Mouse (Mus musculus): Measurements from ENCODE around the gene Ush2a. TPM values are rescaled to one million over a fixed set of nuclear protein-coding genes. Genes with fewer than 3 reads are reported as not detected.
A peak's percentile ranks its signal among the peaks of the same experiment; 100 is the strongest.

The Ush2a gene
- polyA plus RNA-seq, 1 experiment from 2014 or later: not detected

DNA sequence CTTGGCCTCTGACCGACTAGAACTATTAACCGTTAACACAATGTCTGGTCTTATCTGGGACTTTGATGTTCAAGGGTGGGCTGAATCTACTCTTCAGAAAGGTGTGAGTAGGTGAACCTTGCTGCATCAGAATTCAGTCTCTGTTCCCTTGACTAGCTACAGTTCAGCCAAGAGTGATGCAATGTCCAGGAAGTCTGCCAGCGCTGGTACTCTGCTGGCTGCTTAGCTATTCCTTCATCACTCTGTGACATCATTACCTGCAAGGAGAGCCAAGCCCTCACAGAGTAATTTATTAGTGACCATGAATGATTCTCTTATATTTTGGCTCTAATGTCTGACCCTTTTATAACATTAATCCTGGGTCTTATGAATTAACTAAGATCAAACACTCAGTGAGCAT lies 101.7 kb downstream of the Ush2a start:
- H3K27ac ChIP-seq (ENCODE audit: low read length): no peak overlapping the region
- H3K4me3 ChIP-seq (replicated peaks; ENCODE audit: low read length): no peak overlapping the region
- no peaks in the 10 kb centered on the region for H3K9me3 ChIP-seq (replicated peaks; ENCODE audit: control insufficient read depth, low read length)
- H3K4me1 ChIP-seq (ENCODE audit: control insufficient read depth, insufficient read depth, low read length): no peaks in the 10 kb centered on the region
- H3K36me3 ChIP-seq (ENCODE audit: control insufficient read depth, insufficient read depth, low read length): no peaks in the 10 kb centered on the region
- no peak overlapping the region for H3K4me2 ChIP-seq (ENCODE audit: low read depth, low read length)
- H3K27me3 ChIP-seq (ENCODE audit: control insufficient read depth, insufficient read depth, low read length): no peaks in the 10 kb centered on the region
- no peak for ATAC-seq (ENCODE audit: insufficient read depth, low FRiP score)
- no peak overlapping the region for H3K9ac ChIP-seq (ENCODE audit: low read length)
- WGBS: 74% methylated on average over 3 of the region's 3 CpGs

DNA sequence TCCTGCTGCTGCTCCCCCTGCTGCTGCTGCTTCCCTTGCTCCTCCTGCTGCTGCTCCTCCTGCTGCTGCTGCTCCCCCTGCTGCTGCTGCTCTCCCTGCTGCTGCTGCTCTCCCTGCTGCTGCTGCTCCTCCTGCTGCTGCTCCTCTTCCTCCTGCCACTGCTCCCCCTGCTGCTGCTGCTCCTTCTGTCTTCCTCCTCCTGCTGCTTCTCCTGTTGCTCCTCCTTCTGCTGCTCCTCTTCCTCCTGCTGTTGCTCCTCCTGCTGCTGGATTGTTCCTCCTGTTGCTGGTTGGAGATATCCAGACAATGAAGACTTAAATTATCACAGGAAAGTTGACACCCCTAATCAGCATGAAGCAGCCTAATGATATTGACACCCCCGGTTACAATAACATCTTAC lies 123.4 kb downstream of the Ush2a start:
- WGBS: 63% methylated on average over 1 of the region's 1 CpGs
- H3K27me3 ChIP-seq (ENCODE audit: control insufficient read depth, insufficient read depth, low read length): no peaks in the 10 kb centered on the region
- no peak overlapping the region for H3K4me3 ChIP-seq (replicated peaks; ENCODE audit: low read length)
- no peak overlapping the region for H3K4me2 ChIP-seq (ENCODE audit: low read depth, low read length)
- no peak overlapping the region for H3K27ac ChIP-seq (ENCODE audit: low read length)
- no peaks in the 10 kb centered on the region for H3K9me3 ChIP-seq (replicated peaks; ENCODE audit: control insufficient read depth, low read length)
- no peaks in the 10 kb centered on the region for H3K4me1 ChIP-seq (ENCODE audit: control insufficient read depth, insufficient read depth, low read length)
- H3K9ac ChIP-seq (ENCODE audit: low read length): no peak overlapping the region
- ATAC-seq (ENCODE audit: insufficient read depth, low FRiP score): no peak
- no peaks in the 10 kb centered on the region for H3K36me3 ChIP-seq (ENCODE audit: control insufficient read depth, insufficient read depth, low read length)

DNA sequence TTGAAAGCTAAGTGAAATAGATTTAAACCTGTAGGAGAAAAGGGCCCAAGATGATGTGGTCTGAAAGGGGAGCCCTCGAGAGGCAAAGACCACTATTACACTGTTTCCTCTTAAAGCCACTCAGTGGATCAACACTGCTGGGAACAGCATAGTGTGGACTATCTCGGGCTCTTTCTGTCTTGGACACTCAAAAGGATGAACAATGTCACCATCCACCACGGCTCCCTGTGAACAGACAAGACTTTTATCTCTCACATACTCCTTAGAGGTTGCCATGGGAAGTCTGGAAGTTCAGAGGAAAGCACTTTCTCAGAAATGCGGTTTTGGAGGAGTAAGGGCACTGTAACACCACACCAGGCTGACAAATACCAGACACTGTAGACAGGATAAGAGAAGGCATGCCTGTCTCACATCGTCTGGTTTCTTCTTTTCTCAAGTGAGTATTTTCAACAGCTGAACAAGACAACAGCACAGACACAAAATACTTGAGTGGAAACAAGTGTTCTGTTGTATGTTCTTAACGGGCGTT lies 124.0 kb downstream of the Ush2a start:
- H3K9ac ChIP-seq (ENCODE audit: low read length): no peak overlapping the region
- no peak overlapping the region for H3K27ac ChIP-seq (ENCODE audit: low read length)
- H3K36me3 ChIP-seq (ENCODE audit: control insufficient read depth, insufficient read depth, low read length): no peaks in the 10 kb centered on the region
- H3K27me3 ChIP-seq (ENCODE audit: control insufficient read depth, insufficient read depth, low read length): no peaks in the 10 kb centered on the region
- ATAC-seq (ENCODE audit: insufficient read depth, low FRiP score): no peak
- H3K4me3 ChIP-seq (replicated peaks; ENCODE audit: low read length): no peak overlapping the region
- no peak overlapping the region for H3K4me2 ChIP-seq (ENCODE audit: low read depth, low read length)
- 39% methylated on average over 7 of the region's 7 CpGs for WGBS
- H3K4me1 ChIP-seq (ENCODE audit: control insufficient read depth, insufficient read depth, low read length): no peaks in the 10 kb centered on the region
- H3K9me3 ChIP-seq (replicated peaks; ENCODE audit: control insufficient read depth, low read length): no peaks in the 10 kb centered on the region

DNA sequence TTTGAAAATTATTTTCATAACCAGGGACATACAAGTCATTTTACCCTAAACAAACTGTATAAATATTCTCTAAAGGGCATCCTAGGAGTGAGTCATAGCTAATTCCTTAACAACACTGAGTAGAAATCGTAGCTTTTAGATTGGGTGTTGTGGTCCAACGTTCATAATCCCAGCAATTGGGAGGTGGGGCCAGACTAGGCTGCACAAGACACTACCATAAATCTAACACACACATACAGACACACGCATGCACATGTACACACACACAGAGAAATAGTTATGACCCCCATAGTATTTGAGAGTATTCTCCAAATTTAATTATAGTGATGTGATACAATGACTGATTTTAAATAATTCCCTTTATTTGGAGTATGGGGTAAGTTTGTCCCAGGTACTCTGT lies 125.5 kb downstream of the Ush2a start:
- Histone ChIP-seq H3K4me2 (ENCODE audit: low read depth, low read length) (no peak overlapping the region), H3K4me3 (replicated peaks; ENCODE audit: low read length) (no peak overlapping the region), H3K27ac (ENCODE audit: low read length) (no peak overlapping the region), H3K27me3 (ENCODE audit: control insufficient read depth, insufficient read depth, low read length) (no peaks in the 10 kb centered on the region), H3K4me1 (ENCODE audit: control insufficient read depth, insufficient read depth, low read length) (no peaks in the 10 kb centered on the region), H3K36me3 (ENCODE audit: control insufficient read depth, insufficient read depth, low read length) (no peaks in the 10 kb centered on the region), H3K9ac (ENCODE audit: low read length) (no peak overlapping the region), H3K9me3 (replicated peaks; ENCODE audit: control insufficient read depth, low read length) (no peaks in the 10 kb centered on the region)
- 77% methylated on average over 3 of the region's 3 CpGs for WGBS
- no peak for ATAC-seq (ENCODE audit: insufficient read depth, low FRiP score)

DNA sequence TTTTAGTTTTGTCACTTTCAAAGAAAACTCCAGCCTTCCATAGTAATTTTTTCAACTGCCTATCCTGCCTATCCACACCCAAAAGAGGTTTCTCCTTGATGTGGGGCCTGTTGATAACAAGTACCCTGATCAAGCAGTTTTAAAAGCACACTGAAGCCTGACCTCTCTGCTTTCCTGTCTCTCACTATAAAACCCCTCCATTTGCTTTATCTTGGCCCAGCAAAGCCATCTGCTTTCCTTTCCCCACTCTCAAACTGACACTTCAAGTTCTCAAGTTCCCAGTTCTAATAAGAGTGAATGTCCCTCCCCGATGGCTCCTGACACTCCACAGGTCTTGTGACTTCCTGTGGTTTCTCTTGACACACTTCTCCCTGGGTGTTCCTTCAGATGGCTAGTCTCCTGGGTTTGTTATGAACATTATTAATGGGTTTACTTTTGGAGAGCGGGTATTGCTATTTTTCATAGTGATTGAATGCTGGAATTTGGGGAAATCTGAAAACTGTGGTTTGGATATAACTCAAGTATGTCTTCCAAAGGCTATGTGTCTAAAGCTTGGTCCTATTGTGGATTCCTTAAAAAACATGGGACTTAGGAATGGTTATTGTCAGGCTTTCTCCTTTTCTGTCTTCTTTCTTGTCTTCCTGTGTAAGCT lies 126.1 kb downstream of the Ush2a start:
- Histone ChIP-seq H3K27me3 (ENCODE audit: control insufficient read depth, insufficient read depth, low read length) (no peaks in the 10 kb centered on the region), H3K4me3 (replicated peaks; ENCODE audit: low read length) (no peak overlapping the region), H3K27ac (ENCODE audit: low read length) (no peak overlapping the region), H3K9ac (ENCODE audit: low read length) (no peak overlapping the region), H3K4me1 (ENCODE audit: control insufficient read depth, insufficient read depth, low read length) (no peaks in the 10 kb centered on the region), H3K4me2 (ENCODE audit: low read depth, low read length) (no peak overlapping the region), H3K36me3 (ENCODE audit: control insufficient read depth, insufficient read depth, low read length) (no peaks in the 10 kb centered on the region), H3K9me3 (replicated peaks; ENCODE audit: control insufficient read depth, low read length) (no peaks in the 10 kb centered on the region)
- peak; percentile 47; the same call in 1 of the 2 replicates for ATAC-seq (ENCODE audit: insufficient read depth, low FRiP score)
- WGBS: 26% methylated on average over 2 of the region's 2 CpGs

DNA sequence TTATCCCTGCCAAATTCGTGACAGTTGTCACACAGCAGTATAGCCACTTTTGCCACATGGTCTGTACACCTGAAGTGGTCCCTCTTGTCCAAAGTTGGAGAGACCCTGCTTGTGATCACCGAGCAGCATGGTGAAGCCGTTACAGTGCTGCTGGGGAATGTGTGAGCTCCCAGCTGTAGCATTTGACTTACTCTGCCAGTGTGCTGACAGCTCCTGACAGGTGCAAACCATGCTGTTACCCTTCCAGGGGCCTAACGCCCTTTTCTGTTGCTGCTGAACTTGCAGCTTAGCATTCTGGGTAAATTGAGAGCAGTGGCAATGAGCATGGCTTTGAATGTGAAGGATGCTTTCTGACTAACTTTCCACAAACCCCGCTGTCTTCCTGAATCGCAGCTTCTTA lies 128.3 kb downstream of the Ush2a start:
- no peaks in the 10 kb centered on the region for H3K27me3 ChIP-seq (ENCODE audit: control insufficient read depth, insufficient read depth, low read length)
- H3K4me2 ChIP-seq (ENCODE audit: low read depth, low read length): no peak overlapping the region
- H3K9me3 ChIP-seq (replicated peaks; ENCODE audit: control insufficient read depth, low read length): no peaks in the 10 kb centered on the region
- H3K9ac ChIP-seq (ENCODE audit: low read length): no peak overlapping the region
- no peak for ATAC-seq (ENCODE audit: insufficient read depth, low FRiP score)
- 60% methylated on average over 6 of the region's 6 CpGs for WGBS
- no peaks in the 10 kb centered on the region for H3K36me3 ChIP-seq (ENCODE audit: control insufficient read depth, insufficient read depth, low read length)
- no peak overlapping the region for H3K27ac ChIP-seq (ENCODE audit: low read length)
- H3K4me3 ChIP-seq (replicated peaks; ENCODE audit: low read length): no peak overlapping the region
- no peaks in the 10 kb centered on the region for H3K4me1 ChIP-seq (ENCODE audit: control insufficient read depth, insufficient read depth, low read length)

DNA sequence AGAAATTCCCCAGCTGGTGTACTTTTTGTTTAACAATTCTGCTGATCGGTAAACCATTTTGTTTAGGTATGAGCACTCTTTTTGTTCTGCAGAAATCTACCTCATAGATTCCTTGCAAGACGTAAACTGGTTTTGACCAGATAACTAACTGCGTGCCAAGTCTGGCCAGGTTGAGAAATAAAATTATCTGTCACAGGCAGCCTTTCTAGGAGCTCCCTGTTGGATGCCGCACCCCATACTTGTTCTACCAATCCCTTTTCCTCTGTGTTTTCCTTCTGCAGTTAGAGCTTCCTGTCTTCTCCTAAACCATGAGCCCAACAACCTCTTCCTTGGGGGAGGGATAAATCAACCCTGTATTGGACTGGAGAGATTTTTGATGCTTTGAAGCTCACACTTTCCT lies 145.4 kb downstream of the Ush2a start:
- H3K4me2 ChIP-seq (ENCODE audit: low read depth, low read length): no peak overlapping the region
- H3K9me3 ChIP-seq (replicated peaks; ENCODE audit: control insufficient read depth, low read length): no peaks in the 10 kb centered on the region
- no peak overlapping the region for H3K4me3 ChIP-seq (replicated peaks; ENCODE audit: low read length)
- no peaks in the 10 kb centered on the region for H3K36me3 ChIP-seq (ENCODE audit: control insufficient read depth, insufficient read depth, low read length)
- ATAC-seq (ENCODE audit: insufficient read depth, low FRiP score): no peak
- no peak overlapping the region for H3K9ac ChIP-seq (ENCODE audit: low read length)
- no peak overlapping the region for H3K27ac ChIP-seq (ENCODE audit: low read length)
- H3K4me1 ChIP-seq (ENCODE audit: control insufficient read depth, insufficient read depth, low read length): no peaks in the 10 kb centered on the region
- H3K27me3 ChIP-seq (ENCODE audit: control insufficient read depth, insufficient read depth, low read length): no peaks in the 10 kb centered on the region
- WGBS: 80% methylated on average over 4 of the region's 4 CpGs

DNA sequence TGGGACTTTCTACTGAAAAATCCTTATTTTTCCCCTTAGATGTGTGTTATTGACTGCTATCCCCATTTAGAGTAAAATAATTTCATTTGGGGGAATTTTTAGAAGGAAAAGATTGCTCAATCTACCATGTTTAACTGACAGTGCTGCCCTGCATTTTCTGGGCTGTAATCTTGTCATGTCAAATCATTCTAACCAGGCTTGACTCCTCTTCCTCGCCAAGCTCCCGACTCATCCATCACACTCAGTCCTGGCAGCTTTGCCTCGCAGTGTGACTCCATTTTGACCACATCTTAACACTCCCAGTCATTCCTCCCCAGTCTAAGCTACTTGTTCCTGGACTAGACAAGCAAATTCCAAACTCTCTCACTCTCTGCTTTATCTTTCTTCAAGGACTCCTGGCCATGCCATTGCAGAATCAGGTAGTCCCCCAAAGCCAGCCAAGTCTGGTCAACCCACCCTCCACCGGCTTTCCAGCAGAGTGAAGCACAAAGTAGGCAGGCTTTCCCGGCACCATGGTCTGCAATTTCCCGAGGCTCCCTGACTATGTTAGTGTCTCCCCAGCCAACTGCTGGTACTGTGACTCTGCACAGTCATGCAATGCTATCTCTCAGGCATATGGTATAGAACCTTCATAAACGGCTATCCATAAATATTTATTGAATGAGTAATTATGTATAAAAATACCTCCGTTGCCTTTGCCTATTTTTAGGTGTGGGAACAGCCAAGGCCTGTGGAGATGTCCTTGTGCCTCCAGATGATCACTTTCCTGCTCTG lies 146.0 kb downstream of the Ush2a start:
- Histone ChIP-seq H3K36me3 (ENCODE audit: control insufficient read depth, insufficient read depth, low read length) (no peaks in the 10 kb centered on the region), H3K27ac (ENCODE audit: low read length) (no peak overlapping the region), H3K9me3 (replicated peaks; ENCODE audit: control insufficient read depth, low read length) (no peaks in the 10 kb centered on the region), H3K4me1 (ENCODE audit: control insufficient read depth, insufficient read depth, low read length) (no peaks in the 10 kb centered on the region), H3K27me3 (ENCODE audit: control insufficient read depth, insufficient read depth, low read length) (no peaks in the 10 kb centered on the region), H3K4me3 (replicated peaks; ENCODE audit: low read length) (no peak overlapping the region), H3K4me2 (ENCODE audit: low read depth, low read length) (no peak overlapping the region), H3K9ac (ENCODE audit: low read length) (no peak overlapping the region)
- ATAC-seq (ENCODE audit: insufficient read depth, low FRiP score): no peak
- WGBS: 65% methylated on average over 8 of the region's 8 CpGs

DNA sequence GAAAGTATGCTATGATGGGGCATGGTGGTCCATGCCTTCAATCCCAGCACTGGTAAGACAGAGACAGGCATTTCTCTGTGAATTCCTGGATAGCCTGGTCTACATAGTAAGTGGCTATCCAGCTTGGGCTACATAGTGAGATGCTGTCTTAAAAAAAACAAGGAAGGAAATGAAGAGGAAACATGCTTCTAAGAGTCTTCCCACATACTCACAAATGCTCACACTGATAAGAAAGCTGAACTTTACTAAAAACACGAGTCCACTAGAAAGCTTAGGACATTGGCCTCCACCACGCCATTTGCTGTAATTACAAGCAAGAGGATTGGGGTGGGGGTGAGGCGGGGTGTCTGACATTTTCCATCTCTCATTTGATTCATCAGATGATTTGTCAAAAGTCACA lies 148.7 kb downstream of the Ush2a start:
- no peak for ATAC-seq (ENCODE audit: insufficient read depth, low FRiP score)
- Histone ChIP-seq H3K36me3 (ENCODE audit: control insufficient read depth, insufficient read depth, low read length) (no peaks in the 10 kb centered on the region), H3K27me3 (ENCODE audit: control insufficient read depth, insufficient read depth, low read length) (no peaks in the 10 kb centered on the region), H3K4me3 (replicated peaks; ENCODE audit: low read length) (no peak overlapping the region), H3K4me2 (ENCODE audit: low read depth, low read length) (no peak overlapping the region), H3K9me3 (replicated peaks; ENCODE audit: control insufficient read depth, low read length) (no peaks in the 10 kb centered on the region), H3K27ac (ENCODE audit: low read length) (no peak overlapping the region), H3K9ac (ENCODE audit: low read length) (no peak overlapping the region), H3K4me1 (ENCODE audit: control insufficient read depth, insufficient read depth, low read length) (no peaks in the 10 kb centered on the region)
- 80% methylated on average over 3 of the region's 3 CpGs for WGBS

Measured in stomach, embryonic 16.5 days (tissue).